Mouse (Mus musculus): ENCODE data around the gene Slc22a21. TPM values are rescaled to one million over a fixed set of nuclear protein-coding genes. Genes with fewer than 3 reads are reported as not detected.

Gene Slc22a21
- 1 to 10 TPM in 1 of 2 experiments, under 1 TPM in 1; 0.95 to 2.2 TPM for total RNA-seq (2023)

GRCm38 (mm10) chr11:53979788-53980621, at the start of gene Slc22a21:
Gene Slc22a21, minus strand, starts transcription at chr11:53980332.

GRCm38 (mm10) chr11:54028044-54028951, 48.2 kb upstream of the Slc22a21 start, which contains the start of gene Slc22a4:
Gene Slc22a4, minus strand, starts transcription at chr11:54028090.

Other genes with a start within 250 kb of the Slc22a21 start
- 100 to 1,000 TPM; 131 to 161 TPM for gene Irf1, start 210.3 kb downstream of the Slc22a21 start, total RNA-seq (2023)
- gene Gm17334, start 207.1 kb downstream of the Slc22a21 start, total RNA-seq (2023), result not detected
- gene Gm12216, start 121.1 kb downstream of the Slc22a21 start, total RNA-seq (2023), result under 1 TPM; 0.42 to 0.90 TPM
- 1 to 10 TPM; 5.0 to 5.9 TPM for gene Slc22a5, start 88.7 kb downstream of the Slc22a21 start, total RNA-seq (2023)
- gene Slc22a4, start 47.8 kb upstream of the Slc22a21 start, total RNA-seq (2023), result 10 to 100 TPM; 18.4 to 21.2 TPM
- gene Pdlim4, start 88.7 kb upstream of the Slc22a21 start, total RNA-seq (2023), result 1 to 10 TPM in 1 of 2 experiments, under 1 TPM in 1; 0.69 to 1.4 TPM
- under 1 TPM in 1 of 2 experiments, not detected in 1; 0.84 TPM for gene P4ha2, start 119.8 kb upstream of the Slc22a21 start, total RNA-seq (2023)